Mouse (Mus musculus) heart, adult 2 months (tissue): Measurements from ENCODE around the gene Minpp1.

Source experiments
- CTCF ChIP-seq: fragments of 200-600 bp; IDR thresholded peaks from 2 replicates; pipeline ENCODE4 v1.8.1; 2022; ENCODE audit warnings: antibody characterized with exemption, mild to moderate bottlenecking, moderate library complexity
- POLR2A ChIP-seq: fragments of 200-500 bp; IDR thresholded peaks from 2 replicates; pipeline ENCODE4 v1.6.1; 2011; ENCODE audit warnings: mild to moderate bottlenecking, low read depth, low read length, control low read depth; ENCODE audit not compliant: insufficient read depth

GRCm38 (mm10) chr19:32452231-32452630, 33.3 kb upstream of the Minpp1 start:
- TF ChIP-seq CTCF (no peak), POLR2A (no peak)
